Mouse (Mus musculus): ENCODE measurements around the gene Cfap54.

- TF ChIP-seq CTCF (IDR thresholded peaks at IDR 0.05; ENCODE audit: control insufficient read depth, insufficient read depth, insufficient read length) (no peak), MAX (IDR thresholded peaks at IDR 0.05) (no peak), CEBPB (IDR thresholded peaks at IDR 0.05; ENCODE audit: low read depth) (no peak)
Observed at GRCm38 (mm10) chr10:93072769-93073168, 8.6 kb downstream of the Cfap54 start.

All from C2C12 (cell line).